Mouse (Mus musculus) spleen, adult 2 months (tissue): Measurements from ENCODE around the gene Brwd1.

Source experiments
- CTCF ChIP-seq: fragments of 200-500 bp; IDR thresholded peaks from 2 replicates; pipeline ENCODE4 v1.5.1; 2011; ENCODE audit warnings: mild to moderate bottlenecking, inconsistent platforms; ENCODE audit not compliant: insufficient read depth, insufficient read length, insufficient replicate concordance; ENCODE audit errors: extremely low read depth
- POLR2A ChIP-seq: fragments of 200-500 bp; IDR thresholded peaks from 2 replicates; pipeline ENCODE4 v1.6.1; 2011; ENCODE audit warnings: low read depth, low read length, inconsistent platforms

- TF ChIP-seq CTCF (no peak), POLR2A (no peak)
Measured at GRCm38 (mm10) chr16:96081742-96082241, 534 bp downstream of the Brwd1 start.
